Mouse (Mus musculus): Measurements from ENCODE around the gene Ppfia4.
A peak's percentile ranks its signal among the peaks of the same experiment; 100 is the strongest.

Gene Ppfia4

DNA sequence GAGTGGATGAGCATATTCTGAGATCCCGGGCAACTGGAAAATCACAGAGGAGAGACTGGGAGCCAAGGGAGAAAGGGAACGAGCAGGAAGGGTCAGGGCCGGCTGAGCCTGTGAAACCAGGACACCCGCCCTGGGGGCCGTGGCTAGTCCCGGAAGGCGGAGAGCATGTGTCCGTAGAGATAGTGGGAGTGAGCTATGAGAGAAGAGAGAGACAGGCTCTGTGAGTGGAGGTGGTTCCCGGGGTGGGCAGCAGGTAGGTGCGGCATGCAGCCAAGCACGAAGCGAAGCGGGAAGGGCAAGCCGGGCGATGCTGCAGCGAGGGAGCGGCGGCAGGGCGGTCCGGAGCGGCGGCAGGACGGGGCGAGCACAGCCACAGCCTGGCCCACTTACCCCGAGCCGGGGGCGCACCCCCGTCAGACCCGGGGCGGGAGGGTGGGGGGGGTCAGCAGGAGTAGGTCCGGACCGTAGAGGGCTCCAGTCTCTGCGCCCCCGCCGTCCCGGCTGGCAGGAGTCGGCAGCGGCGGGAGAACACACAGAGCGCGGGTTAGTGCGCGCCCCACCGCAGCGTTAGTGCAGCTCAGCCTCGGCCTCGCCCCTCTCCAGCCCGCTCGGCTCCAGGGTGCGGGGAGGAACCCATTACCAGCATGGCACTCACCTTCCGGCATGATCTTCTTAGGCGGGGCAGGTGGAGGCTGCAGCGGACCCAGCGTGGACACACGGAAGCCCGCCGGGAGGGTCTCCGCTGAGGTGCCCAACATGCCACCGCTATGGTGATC lies 33.9 kb downstream of the Ppfia4 start:
- no peak for DNase-seq (ENCODE audit: low spot score in 2 of 2)

GRCm38 (mm10) chr1:134297265-134297664 lies 35.5 kb downstream of the Ppfia4 start:
- no peak for DNase-seq (ENCODE audit: low spot score in 2 of 2)

- no peak for DNase-seq (ENCODE audit: low spot score in 2 of 2)
Measured at GRCm38 (mm10) chr1:134293738-134294604, 38.8 kb downstream of the Ppfia4 start.

DNA sequence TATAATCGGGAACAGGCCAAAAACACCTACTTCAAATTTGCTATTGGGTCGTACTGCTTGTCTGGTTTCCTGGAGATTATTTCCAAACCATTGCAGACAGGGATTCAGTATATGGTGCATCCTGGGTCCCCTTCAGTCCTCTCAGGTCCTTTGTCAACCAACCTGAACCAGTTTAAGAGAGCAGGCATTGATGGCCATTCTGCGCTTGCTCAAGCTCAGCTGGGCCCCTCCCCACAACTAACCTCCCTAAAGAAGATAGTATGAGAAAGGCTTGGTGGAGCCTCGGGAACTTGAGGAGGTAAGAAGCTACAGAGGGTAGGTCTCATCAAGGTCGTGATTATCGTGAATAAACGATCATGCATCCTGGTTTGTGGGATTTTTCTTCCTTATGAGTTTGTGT lies 39.5 kb downstream of the Ppfia4 start:
- DNase-seq (ENCODE audit: low spot score in 2 of 2): no peak

- no peak for DNase-seq (ENCODE audit: low spot score in 2 of 2)
Measured at GRCm38 (mm10) chr1:134292601-134293000, 40.1 kb downstream of the Ppfia4 start.

GRCm38 (mm10) chr1:134292073-134292472 lies 40.7 kb downstream of the Ppfia4 start:
- DNase-seq (ENCODE audit: low spot score in 2 of 2): no peak

DNA sequence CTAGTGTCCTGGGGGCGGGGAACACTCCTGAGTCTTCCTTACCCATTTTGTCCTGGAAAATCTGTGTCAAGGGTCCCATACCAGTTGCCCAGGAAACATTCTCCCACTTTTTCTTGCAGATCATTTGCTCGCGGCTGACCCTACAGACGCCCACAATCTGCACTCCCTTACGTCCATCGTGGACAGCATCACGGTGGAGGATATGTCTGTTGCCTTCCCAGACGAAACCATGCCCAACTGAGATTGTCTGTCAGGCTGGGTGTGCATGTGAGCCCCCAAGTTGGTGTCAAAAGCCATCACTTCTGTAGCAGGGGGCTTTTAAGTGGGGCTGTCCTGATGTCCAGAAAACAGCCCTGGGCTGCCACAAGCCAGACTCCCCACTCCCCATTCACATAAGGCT lies 41.2 kb downstream of the Ppfia4 start:
- no peak for DNase-seq (ENCODE audit: low spot score in 2 of 2)

GRCm38 (mm10) chr1:134290909-134291308 lies 41.8 kb downstream of the Ppfia4 start:
- peak in 1 of 2 experiments; percentile 40 for DNase-seq (ENCODE audit: low spot score in 2 of 2)

DNA sequence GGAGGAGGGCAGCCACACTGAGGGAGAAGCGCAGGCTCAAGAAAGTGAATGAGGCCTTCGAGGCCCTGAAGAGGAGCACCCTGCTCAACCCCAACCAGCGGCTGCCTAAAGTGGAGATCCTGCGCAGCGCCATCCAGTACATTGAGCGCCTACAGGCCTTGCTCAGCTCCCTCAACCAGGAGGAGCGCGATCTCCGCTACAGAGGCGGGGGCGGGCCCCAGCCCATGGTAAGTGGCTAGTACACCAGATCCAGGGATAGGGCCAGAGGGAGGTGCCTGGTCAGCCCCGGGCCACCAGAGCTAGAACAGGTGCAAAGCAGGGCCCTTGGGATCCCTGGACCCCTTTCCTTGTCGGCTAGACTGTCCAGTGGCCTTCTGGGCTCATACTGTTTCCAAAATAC lies 42.4 kb downstream of the Ppfia4 start:
- no peak for DNase-seq (ENCODE audit: low spot score in 2 of 2)

GRCm38 (mm10) chr1:134289598-134290099 lies 43.1 kb downstream of the Ppfia4 start, which contains the start of gene Myog:
Gene Myog, plus strand, starts transcription at chr1:134289989.
- no peak for DNase-seq (ENCODE audit: low spot score in 2 of 2)

- DNase-seq (ENCODE audit: low spot score in 2 of 2): no peak
Measured at GRCm38 (mm10) chr1:134288239-134288638, 44.5 kb downstream of the Ppfia4 start.

GRCm38 (mm10) chr1:134285458-134286120 lies 47.1 kb downstream of the Ppfia4 start:
- no peak for DNase-seq (ENCODE audit: low spot score in 2 of 2)

GRCm38 (mm10) chr1:134283108-134283507 lies 49.6 kb downstream of the Ppfia4 start:
- no peak for DNase-seq (ENCODE audit: low spot score in 2 of 2)

DNA sequence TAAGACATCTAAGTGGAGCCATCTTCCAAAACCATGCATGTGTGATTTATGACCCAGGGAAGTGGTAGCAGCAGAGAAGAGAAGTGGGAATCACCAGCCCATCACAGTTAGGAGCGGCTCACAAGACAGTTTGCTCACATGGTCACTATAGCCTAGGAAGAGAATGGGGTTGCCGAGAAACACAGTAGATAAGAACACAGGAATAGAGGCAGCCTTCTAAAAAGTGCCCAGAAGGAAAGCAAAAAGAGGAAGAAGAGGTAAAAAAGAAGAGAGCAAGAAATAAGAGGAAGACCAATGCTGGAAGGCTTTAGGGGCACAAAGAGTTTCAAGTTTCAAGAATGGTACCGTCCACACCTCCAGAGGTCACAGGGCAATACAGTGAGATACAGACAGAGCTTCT lies 50.4 kb downstream of the Ppfia4 start:
- no peak for DNase-seq (ENCODE audit: low spot score in 2 of 2)

DNA sequence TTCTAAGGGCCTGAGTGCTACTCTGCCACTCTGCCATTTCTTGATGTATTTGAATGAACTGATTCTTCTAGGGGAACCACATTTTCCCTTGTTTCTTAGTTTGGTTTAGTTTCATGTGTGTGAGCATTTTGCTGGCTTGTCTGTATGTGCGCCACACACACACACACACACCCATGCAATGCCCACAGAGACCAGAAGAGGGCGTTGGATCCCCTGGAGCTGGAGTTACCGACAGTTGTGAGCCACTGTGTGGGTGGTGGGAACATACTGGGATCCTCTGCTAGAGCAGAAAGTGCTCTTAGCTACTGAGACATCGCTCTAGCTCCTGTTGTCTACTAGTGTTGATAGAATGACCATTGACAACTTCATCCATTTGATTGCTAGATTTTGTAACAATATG lies 51.2 kb downstream of the Ppfia4 start:
- DNase-seq (ENCODE audit: low spot score in 2 of 2): no peak

DNA sequence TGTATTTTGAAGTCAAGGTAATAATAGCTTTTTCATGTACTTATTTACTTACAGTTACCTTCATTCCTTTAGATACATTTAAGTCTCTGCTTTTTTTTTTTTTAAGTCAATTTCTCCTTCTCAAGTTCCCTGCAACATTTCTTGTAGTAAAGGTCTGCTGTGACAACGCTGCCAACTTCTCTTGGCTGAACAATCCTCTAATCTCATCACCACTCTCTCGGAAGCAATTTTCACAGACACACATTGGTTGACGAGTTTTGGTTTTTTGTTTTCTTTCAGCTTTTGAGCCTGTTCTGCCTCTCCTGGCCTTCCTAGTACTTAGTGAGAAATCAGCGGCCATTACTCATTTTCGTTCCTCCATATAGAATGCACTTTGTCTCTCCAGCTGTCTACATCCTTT lies 52.6 kb downstream of the Ppfia4 start:
- no peak for DNase-seq (ENCODE audit: low spot score in 2 of 2)

DNA sequence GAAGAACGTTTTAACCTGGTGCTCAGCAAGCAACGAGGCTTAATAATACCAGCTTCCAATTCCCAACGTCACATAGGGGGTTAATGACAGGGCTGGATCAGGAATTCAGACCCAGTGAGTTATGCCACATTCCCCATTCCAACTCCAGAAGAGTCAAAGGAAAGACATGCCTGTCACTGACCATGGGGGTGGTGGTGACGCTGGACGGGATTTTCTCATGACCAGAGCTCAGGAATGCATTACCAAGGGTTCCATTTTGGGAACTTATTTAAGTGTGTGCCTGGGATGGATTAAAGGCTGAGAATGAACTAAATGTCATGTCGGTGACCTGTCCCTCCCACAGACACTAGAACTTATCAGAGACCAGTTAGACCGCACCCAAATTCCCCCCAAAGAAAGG lies 55.9 kb downstream of the Ppfia4 start:
- DNase-seq (ENCODE audit: low spot score in 2 of 2): no peak

DNA sequence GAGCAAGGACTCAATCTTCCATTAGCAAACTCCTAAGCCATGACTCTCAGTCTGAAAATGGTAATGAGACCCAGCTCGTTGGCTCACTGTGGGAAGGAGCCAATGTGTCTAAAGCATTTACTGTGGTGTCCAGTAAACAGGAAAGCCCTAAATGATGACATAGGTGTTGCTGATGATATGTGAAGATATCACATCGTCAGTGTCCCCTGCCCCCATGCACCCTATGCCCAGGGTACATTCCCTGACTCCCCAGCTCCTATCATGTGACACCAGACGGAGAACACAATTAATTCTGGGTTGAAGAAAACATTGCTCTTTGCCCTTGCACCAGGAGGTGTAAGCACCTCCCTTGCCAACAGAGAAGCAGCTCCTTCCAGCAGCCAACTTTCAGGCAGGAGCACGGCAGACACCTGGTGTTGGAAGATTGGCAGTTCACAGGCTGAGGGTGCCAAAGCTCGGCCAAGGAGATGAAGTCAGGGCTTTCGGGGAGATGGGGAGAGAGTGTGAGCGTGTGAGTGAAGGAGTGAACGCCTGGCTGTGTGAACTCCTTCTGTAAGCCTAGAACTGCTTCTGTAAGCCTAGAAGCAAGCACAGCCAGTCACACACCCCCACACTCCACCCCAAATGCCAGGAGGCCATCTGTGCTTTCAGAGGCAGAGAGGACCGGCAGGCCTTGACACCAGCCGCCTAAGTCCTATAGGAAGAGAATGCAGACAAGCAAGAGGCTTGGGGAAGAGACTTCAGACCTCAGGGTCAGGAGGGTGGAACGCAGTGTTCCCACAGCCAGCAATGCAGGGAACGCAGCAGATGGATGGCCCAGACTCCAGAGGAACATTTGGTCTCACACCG lies 56.9 kb downstream of the Ppfia4 start:
- peak in 1 of 2 experiments; percentile 37 for DNase-seq (ENCODE audit: low spot score in 2 of 2)

DNA sequence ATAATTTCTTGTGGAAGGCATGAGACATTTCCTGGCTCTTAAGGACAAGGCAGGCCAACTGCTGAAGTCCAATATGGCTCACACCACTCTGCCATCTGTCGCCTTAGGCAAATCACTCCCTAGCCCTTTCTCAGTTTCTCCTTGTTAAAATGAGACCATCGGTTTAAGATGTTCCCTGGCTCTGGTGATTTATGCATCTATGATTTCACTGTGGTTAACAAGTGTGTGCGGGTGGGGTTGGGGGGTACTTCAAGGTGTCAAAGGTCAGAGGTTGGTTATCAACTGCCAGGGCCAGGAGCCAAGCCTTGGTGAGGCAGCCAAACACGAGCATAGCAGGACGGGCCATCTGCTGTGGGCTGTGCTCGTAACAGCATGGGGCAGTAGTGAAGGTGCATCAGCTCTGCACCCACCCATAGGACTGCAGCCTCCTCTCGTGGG lies 58.2 kb downstream of the Ppfia4 start:
- DNase-seq (ENCODE audit: low spot score in 2 of 2): peak in 1 of 2 experiments; percentile 51

DNA sequence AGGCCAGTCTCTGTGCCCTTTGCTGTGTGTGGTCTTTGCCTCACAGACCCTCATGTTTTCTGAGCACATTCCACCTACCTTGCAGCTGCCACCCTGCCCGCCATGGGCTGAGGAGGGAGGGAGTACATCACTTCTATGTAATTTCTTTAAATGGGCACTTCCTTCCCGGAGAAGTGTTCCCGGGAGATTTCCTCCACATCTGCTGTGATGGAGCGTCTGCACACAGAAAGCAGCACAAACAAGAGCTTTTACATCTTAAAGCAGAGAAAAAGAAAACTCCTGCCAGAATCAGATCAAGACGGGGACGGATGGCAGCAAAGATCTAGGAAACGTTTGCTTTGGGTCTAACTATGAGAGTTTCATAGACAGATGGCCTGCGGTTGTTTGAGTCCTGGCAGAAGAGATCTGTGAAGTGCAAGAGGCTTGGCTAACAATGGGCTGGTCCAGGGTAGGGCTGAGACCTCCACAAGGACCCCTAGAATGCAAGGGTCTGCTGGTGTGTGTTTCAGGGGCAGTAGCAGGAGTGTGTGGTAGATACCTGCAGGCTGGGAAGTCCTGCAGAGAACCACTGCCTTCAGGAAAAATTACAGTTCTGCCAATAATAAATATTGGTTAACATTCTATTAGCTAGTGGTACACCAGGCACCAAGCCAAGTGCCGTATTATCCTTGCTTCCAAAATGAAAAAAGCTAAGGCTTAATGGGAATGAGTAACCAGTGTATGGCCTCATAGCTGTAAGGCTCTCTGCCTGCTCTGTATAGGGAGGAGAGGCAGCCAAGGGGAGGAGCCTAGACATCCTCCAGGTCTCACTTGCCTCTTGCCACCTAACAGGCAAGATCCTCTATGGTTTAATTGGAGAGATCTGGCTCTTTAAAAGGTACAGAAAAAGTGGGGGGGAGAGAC lies 59.0 kb downstream of the Ppfia4 start:
- no peak for DNase-seq (ENCODE audit: low spot score in 2 of 2)

Measured in cerebellum, postnatal 4 days (tissue).